Mouse (Mus musculus): ENCODE data around the gene Gm5039.
"Not testable (repeated sequence)": the region's sequence is repeated elsewhere in the genome, so short reads cannot be mapped to it uniquely, and the experiment has no call there.

DNA sequence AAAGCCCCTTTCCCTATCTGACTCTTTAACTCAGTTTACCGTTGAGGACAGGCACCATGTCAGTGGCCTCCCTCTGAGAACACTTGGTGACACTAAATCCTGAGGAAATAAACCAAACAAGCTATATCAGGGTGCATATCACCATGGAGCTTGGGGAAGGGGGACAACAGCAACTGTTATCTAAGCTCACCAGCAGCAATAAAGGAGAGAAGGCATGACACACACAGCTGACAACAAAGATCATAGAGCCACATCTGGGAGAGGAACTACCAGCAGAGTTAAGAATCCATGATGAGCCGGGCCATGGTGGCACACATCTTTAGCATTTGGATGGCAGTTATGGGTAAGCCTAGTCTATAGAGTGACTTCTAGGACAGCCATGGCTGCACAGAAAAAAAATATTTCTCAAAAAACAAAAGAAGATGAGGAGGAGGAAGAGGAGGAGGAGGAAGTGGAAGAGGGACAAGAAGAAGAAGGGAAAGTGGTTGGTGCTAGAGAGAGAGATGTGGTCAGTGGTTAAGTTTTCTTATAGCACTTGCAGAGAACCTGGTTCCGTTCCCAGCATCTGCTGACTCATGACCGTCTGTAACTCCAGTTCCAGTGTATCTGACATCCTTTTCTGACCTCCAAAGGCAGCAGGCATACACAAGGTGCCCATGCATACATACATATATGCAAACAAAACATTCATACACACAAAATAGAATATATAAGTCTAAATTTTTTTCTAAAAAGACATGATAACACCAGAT is 13.0 kb upstream of the Gm5039 start:
- not testable (repeated sequence) for TF ChIP-seq POLR2A (IDR thresholded peaks at IDR 0.05; ENCODE audit: borderline replicate concordance, low read depth, low read length); CTCF (IDR thresholded peaks at IDR 0.05; ENCODE audit: low read depth, low read length)
